Mouse (Mus musculus) liver, adult 2 months (tissue): ENCODE measurements around the gene Cdkl3. TPM values are rescaled to one million over a fixed set of nuclear protein-coding genes. Genes with fewer than 3 reads are reported as not detected.
"Not testable (repeated sequence)": the region's sequence is repeated elsewhere in the genome, so short reads cannot be mapped to it uniquely, and the experiment has no call there.

Experiments
- DNase-seq: peaks from one replicate; pipeline ENCODE4 v3.0.0-alpha.2; 2011; ENCODE audit warnings: low read depth, low spot score; ENCODE audit errors: extremely low read depth
- H3K27ac ChIP-seq: fragments of 200-500 bp; replicated peaks from 2 replicates; pipeline ENCODE4 v1.5.1; 2012; ENCODE audit warnings: low read depth, mild to moderate bottlenecking, control low read depth, inconsistent platforms, low read length; ENCODE audit not compliant: insufficient read depth
- H3K27me3 ChIP-seq: fragments of 200-500 bp; 2 replicates; pipeline ENCODE4 v1.6.1; 2012; ENCODE audit warnings: mild to moderate bottlenecking, moderate library complexity, low read length, inconsistent platforms; ENCODE audit not compliant: control insufficient read depth, insufficient read depth
- H3K36me3 ChIP-seq: fragments of 200-500 bp; 2 replicates; pipeline ENCODE4 v1.6.1; 2012; ENCODE audit warnings: low read length, inconsistent platforms; ENCODE audit not compliant: control insufficient read depth, insufficient read depth
- H3K4me1 ChIP-seq: fragments of 200-500 bp; 2 replicates; pipeline ENCODE4 v1.6.1; 2011; ENCODE audit warnings: low read length; ENCODE audit not compliant: control insufficient read depth, insufficient read depth
- H3K4me3 ChIP-seq: fragments of 200-500 bp; 2 replicates; pipeline ENCODE4 v1.5.1; 2011; ENCODE audit warnings: low read depth, mild to moderate bottlenecking, control low read depth, low read length, moderate library complexity; ENCODE audit not compliant: insufficient read depth
- H3K79me2 ChIP-seq: fragments of 200-500 bp; 2 replicates; pipeline ENCODE4 v1.6.1; 2012; ENCODE audit warnings: inconsistent platforms, mild to moderate bottlenecking, low read length, moderate library complexity; ENCODE audit not compliant: control insufficient read depth, insufficient read depth
- H3K9ac ChIP-seq: fragments of 200-500 bp; 2 replicates; pipeline ENCODE4 v1.6.1; 2012; ENCODE audit warnings: low read depth, mild to moderate bottlenecking, control low read depth, inconsistent platforms, low read length
- CTCF ChIP-seq: fragments of 200-500 bp; IDR thresholded peaks from 2 replicates; pipeline ENCODE4 v1.5.1; 2011; ENCODE audit warnings: low read depth, low read length, control low read depth
- POLR2A ChIP-seq: fragments of 200-500 bp; IDR thresholded peaks from 2 replicates; pipeline ENCODE4 v1.6.1; 2011; ENCODE audit warnings: low read length, control low read depth; ENCODE audit not compliant: insufficient read depth; ENCODE audit errors: extremely low read depth
- whole genome bisulfite sequencing: fragments of 180-500 bp; shearing (Covaris S2); methylation state at CpG from one replicate; pipeline ENCODE4 v1.1.7; 2018; 5-methylcytosine and 5-hydroxymethylcytosine counted together
- polyA plus RNA-seq: library from polyadenylated mRNA; depleted of rRNA; stranded (reverse); fragments of >200 nt; gene quantifications from 2 replicates; pipeline ENCODE4 v1.2.3, GENCODE M21; 2012
- total RNA-seq: library from RNA; depleted of rRNA; stranded (reverse); fragments of >200 nt; gene quantifications from 2 replicates; pipeline ENCODE4 v1.2.3, GENCODE M21; 2014

The Cdkl3 gene
- total and polyA plus RNA-seq, 2 experiments, result 0.05 to 1.7 TPM

GRCm38 (mm10) chr11:52117156-52117555 lies 113.1 kb downstream of the Cdkl3 start:
- H3K4me1 ChIP-seq, result no peaks in the 10 kb centered on the region
- TF ChIP-seq POLR2A (no peak), CTCF (no peak)
- DNase-seq, result no peak
- no peaks in the 10 kb centered on the region for H3K27me3 ChIP-seq
- peaks cover 9% of the 10 kb centered on the region for H3K79me2 ChIP-seq
- H3K36me3 ChIP-seq, result peaks cover 71% of the 10 kb centered on the region
- no peak overlapping the region for H3K9ac ChIP-seq
- H3K4me3 ChIP-seq, result no peak overlapping the region
- no peak overlapping the region for H3K27ac ChIP-seq
- WGBS, result 96% methylated on average over 7 of the region's 7 CpGs

GRCm38 (mm10) chr11:52120415-52120814 lies 116.4 kb downstream of the Cdkl3 start:
- not testable (repeated sequence) for DNase-seq, H3K4me1 ChIP-seq, H3K79me2 ChIP-seq, H3K27ac ChIP-seq, H3K9ac ChIP-seq, H3K27me3 ChIP-seq, H3K4me3 ChIP-seq
- peaks cover 74% of the 10 kb centered on the region for H3K36me3 ChIP-seq
- 0 out of 2 replicates have a peak, but pooled peaks have one; percentile 5 for TF ChIP-seq CTCF

- TF ChIP-seq POLR2A (no peak), CTCF (no peak)
- H3K36me3 ChIP-seq, result peaks cover 69% of the 10 kb centered on the region
- H3K4me1 ChIP-seq, result no peaks in the 10 kb centered on the region
- no peak overlapping the region for H3K4me3 ChIP-seq
- WGBS, result 59% methylated on average over 6 of the region's 6 CpGs
- no peak for DNase-seq
- no peaks in the 10 kb centered on the region for H3K27me3 ChIP-seq
- no peaks in the 10 kb centered on the region for H3K79me2 ChIP-seq
- no peak overlapping the region for H3K9ac ChIP-seq
- no peak overlapping the region for H3K27ac ChIP-seq
These were observed 118.0 kb downstream of the Cdkl3 start for GRCm38 (mm10) chr11:52122045-52122444.

GRCm38 (mm10) chr11:52124468-52124867 lies 120.4 kb downstream of the Cdkl3 start:
- TF ChIP-seq CTCF (no peak), POLR2A (no peak)
- 96% methylated on average over 4 of the region's 4 CpGs for WGBS
- no peaks in the 10 kb centered on the region for H3K4me1 ChIP-seq
- H3K9ac ChIP-seq, result no peak overlapping the region
- H3K4me3 ChIP-seq, result no peak overlapping the region
- no peak for DNase-seq
- H3K27me3 ChIP-seq, result no peaks in the 10 kb centered on the region
- H3K27ac ChIP-seq, result no peak overlapping the region
- H3K79me2 ChIP-seq, result no peaks in the 10 kb centered on the region
- H3K36me3 ChIP-seq, result peaks cover 49% of the 10 kb centered on the region

GRCm38 (mm10) chr11:52127169-52127568 lies 123.1 kb downstream of the Cdkl3 start:
- H3K9ac ChIP-seq, result no peak overlapping the region
- no peak overlapping the region for H3K4me3 ChIP-seq
- H3K36me3 ChIP-seq, result peaks cover 25% of the 10 kb centered on the region
- DNase-seq, result no peak
- H3K27me3 ChIP-seq, result no peaks in the 10 kb centered on the region
- H3K79me2 ChIP-seq, result no peaks in the 10 kb centered on the region
- no peak for TF ChIP-seq POLR2A
- TF ChIP-seq CTCF, result no peak
- 82% methylated on average over 3 of the region's 3 CpGs for WGBS
- H3K27ac ChIP-seq, result no peak overlapping the region
- no peaks in the 10 kb centered on the region for H3K4me1 ChIP-seq

GRCm38 (mm10) chr11:52127760-52128159 lies 123.7 kb downstream of the Cdkl3 start:
- no peaks in the 10 kb centered on the region for H3K4me1 ChIP-seq
- no peak for DNase-seq
- H3K27ac ChIP-seq, result no peak overlapping the region
- H3K79me2 ChIP-seq, result no peaks in the 10 kb centered on the region
- H3K27me3 ChIP-seq, result no peaks in the 10 kb centered on the region
- H3K9ac ChIP-seq, result no peak overlapping the region
- H3K36me3 ChIP-seq, result peaks cover 20% of the 10 kb centered on the region
- no peak overlapping the region for H3K4me3 ChIP-seq
- 62% methylated on average over 5 of the region's 5 CpGs for WGBS
- TF ChIP-seq POLR2A (no peak), CTCF (no peak)
